Mouse (Mus musculus): ENCODE measurements around the gene Zfand3. TPM values are rescaled to one million over a fixed set of nuclear protein-coding genes. Genes with fewer than 3 reads are reported as not detected.

The Zfand3 gene
- polyA plus RNA-seq, 1 experiment from 2014 or later = 54.9 TPM

DNA sequence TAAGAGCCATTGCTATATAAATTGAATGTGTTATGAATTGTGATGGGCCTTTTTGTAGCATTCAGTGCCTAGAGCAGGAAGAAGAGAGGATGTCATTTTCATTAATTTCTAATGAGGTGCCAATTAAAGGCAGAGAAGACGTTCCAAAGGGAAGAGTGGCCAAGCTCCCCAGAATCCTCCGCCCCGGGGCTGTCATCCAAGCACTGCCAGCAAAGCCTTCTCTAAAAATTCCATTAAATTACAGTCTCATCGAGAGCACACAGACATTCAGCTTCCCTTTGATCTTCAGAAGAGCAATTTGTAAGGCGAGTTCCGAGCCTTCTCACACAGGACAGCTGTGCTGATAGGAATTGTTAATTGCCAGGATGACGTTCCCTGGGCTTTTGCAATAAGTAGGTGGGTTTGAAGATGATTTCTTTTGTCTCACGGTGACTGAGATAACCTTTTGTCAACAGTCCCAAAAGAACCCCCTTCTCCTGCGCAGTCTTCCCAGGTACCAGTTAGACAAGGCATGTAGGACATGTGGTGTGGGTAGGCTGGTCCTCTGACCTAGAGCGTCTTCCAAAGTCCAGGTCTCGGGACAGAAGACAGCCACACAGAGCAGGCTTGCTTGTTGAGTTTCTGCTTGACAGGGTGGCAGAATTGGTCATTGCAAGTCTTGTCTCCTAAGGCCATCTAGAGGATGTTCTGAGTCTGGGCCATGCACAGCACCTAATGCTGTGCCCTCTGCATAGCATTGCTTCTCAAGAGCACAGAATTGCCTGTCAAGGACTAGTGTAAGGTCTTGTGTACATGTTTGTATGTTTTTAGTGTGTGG is 190.3 kb downstream of the Zfand3 start:
- 54% methylated on average over 11 of the region's 11 CpGs for WGBS
- Histone ChIP-seq H3K36me3 (no peaks in the 10 kb centered on the region), H3K9ac (no peak overlapping the region), H3K27ac (replicated peaks) (no peak overlapping the region), H3K4me3 (replicated peaks) (no peak overlapping the region), H3K27me3 (no peaks in the 10 kb centered on the region), H3K4me1 (peaks cover 57% of the 10 kb centered on the region), H3K9me3 (replicated peaks) (no peaks in the 10 kb centered on the region), H3K4me2 (replicated peaks) (no peak overlapping the region)
- no peak for ATAC-seq (ENCODE audit: insufficient number of reproducible peaks, low FRiP score, low TSS enrichment, low read depth)

DNA sequence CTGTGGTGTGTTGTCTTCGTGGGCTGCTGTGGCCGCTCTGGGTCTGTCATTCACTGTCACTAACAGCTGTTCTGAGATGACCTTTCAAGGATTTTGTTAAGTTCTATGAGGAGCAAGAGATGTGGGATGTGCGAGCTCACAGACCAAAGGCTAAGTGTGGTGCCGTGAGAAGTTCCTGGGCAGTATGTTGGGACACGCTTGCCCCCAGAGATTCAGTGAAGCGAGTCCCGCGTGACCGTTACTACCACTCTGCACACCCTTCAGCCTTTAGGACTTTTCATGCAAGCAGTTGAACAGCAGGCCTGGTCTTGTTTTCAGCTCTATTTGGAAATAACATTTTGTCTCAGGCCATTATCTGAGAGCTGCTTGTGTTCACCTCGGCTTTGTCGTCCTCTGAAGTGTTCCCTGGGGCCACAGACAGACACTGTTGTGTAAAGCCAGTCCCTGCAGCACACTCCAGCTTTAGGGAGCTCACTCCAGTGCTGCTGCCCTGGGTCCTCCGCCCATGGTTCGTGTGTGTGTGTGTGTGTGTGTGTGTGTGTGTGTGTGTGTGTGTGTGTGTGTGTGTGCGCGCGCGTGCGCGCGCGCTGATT is 191.2 kb downstream of the Zfand3 start:
- H3K27ac ChIP-seq (replicated peaks) = no peak overlapping the region; the same call in 1 of the 2 replicates
- peaks cover 66% of the 10 kb centered on the region for H3K4me1 ChIP-seq

DNA sequence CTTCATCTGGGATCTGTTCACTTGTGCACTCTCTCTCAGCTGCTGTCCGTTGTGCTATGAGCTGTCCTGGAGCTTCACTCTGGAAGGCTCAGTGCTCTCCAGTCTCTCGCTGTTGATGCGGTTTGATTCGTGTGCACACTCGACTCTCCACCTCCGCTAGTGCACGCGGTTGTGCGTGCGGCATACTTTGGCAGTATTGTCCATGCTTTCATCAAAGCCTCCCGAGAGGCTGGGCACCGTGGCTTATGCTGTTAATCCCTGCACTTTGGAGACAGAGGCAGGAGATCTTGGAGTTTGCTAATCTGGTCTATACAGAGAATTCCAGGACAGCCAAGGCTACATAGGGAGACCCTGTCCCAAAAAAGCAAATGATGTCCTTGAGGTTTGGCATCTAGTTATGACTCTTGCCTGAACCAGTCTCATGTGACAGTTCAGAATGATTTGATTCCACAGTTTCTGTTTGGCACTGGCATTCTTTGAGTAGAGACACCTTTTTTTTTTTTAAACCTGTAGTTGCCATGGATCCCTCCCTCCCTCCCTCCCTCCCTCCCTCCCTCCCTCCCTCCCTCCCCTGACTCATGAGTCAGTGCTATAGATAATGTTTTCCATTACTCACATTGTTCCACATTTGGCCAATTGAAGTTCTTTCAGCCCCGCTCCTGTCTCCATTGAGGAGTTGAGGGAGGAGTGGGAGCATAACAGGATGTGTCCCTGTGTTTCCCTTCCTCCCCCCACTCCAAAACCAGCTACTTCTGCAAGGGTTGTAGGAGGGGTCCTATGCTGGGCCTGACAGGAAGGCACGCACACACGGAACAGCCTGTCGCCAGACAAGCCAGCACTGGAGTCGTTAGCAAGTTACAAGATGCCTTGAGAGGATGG is 192.1 kb downstream of the Zfand3 start:
- Histone ChIP-seq H3K27ac (replicated peaks) (peak overlapping the region; percentile 61; the same call in 1 of the 2 replicates), H3K27me3 (no peaks in the 10 kb centered on the region), H3K4me3 (replicated peaks) (no peak overlapping the region), H3K4me2 (replicated peaks) (no peak overlapping the region), H3K9ac (no peak overlapping the region), H3K9me3 (replicated peaks) (no peaks in the 10 kb centered on the region), H3K36me3 (no peaks in the 10 kb centered on the region), H3K4me1 (peaks cover 71% of the 10 kb centered on the region)
- no peak for ATAC-seq (ENCODE audit: insufficient number of reproducible peaks, low FRiP score, low TSS enrichment, low read depth)
- WGBS = 56% methylated on average over 17 of the region's 17 CpGs

More for the DNA sequence above, 191.2 kb downstream of the Zfand3 start:
- 63% methylated on average over 13 of the region's 21 CpGs for WGBS
- H3K9ac ChIP-seq = no peak overlapping the region
- ATAC-seq (ENCODE audit: insufficient number of reproducible peaks, low FRiP score, low TSS enrichment, low read depth) = no peak
- no peak overlapping the region for H3K4me3 ChIP-seq (replicated peaks)
- no peaks in the 10 kb centered on the region for H3K27me3 ChIP-seq
- no peak overlapping the region for H3K4me2 ChIP-seq (replicated peaks)
- H3K36me3 ChIP-seq = no peaks in the 10 kb centered on the region
- no peaks in the 10 kb centered on the region for H3K9me3 ChIP-seq (replicated peaks)

DNA sequence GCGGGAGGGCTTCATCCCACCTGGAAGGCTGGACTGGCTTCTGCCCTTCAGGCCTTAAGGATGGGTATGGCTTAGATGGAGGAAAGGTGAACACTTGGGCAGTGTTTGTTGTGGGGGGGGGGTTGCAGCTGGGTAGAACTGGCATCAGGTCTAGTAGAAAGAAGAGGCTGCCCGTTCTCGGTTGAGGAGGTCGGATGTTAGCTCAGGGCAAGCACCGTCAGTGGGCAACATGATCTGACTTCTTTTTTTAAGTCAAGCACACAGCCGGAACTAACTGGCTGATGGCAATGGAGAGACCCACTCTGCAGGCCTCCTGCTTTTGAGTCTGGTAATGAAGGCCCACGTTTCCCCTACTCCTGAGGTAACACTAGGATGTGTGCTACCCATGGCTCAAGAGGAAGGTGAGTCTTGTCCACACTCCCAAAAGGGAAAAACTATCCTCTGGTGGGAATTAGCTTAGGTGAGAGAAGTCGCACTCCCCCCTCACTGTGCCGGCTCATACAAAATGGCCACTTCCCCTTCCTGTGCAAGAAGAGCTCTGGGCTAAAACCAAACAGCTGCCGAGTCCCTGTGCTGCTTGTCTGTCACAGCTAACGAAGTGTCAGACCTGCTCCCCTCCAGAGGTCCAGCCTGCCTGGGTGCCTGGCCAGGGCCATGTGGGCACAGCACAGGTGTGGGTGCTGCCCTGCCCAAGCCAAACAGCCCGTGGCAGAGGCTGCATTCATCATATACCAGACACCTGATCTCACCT is 192.9 kb downstream of the Zfand3 start:
- H3K36me3 ChIP-seq = no peaks in the 10 kb centered on the region
- H3K27ac ChIP-seq (replicated peaks) = peak overlapping the region; percentile 61; the same call in 1 of the 2 replicates
- no peak overlapping the region for H3K4me2 ChIP-seq (replicated peaks)
- peaks cover 76% of the 10 kb centered on the region for H3K4me1 ChIP-seq
- 40% methylated on average over 12 of the region's 12 CpGs for WGBS
- H3K4me3 ChIP-seq (replicated peaks) = no peak overlapping the region
- H3K9me3 ChIP-seq (replicated peaks) = no peaks in the 10 kb centered on the region
- ATAC-seq (ENCODE audit: insufficient number of reproducible peaks, low FRiP score, low TSS enrichment, low read depth) = no peak
- H3K9ac ChIP-seq = no peak overlapping the region
- no peaks in the 10 kb centered on the region for H3K27me3 ChIP-seq

DNA sequence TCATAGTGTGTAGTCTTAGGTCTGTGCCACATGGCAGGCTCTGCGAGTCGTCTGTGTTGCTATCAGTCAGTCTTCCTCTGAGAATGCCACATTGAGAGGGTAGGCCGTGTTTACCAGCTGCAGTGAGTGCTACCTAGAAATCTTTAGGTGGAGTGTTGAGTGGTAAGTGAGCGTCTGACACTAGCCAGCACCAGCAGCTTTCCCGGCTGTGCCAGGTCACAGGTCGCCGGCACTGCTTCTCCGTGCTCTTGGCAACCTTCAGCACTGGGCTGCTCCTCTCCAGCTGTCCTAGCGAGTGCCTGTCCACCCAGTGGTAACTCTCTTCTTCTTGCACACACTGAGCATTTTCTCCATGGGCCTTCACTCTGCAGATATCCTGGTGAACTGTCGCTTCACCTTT is 193.9 kb downstream of the Zfand3 start:
- H3K27me3 ChIP-seq = no peaks in the 10 kb centered on the region
- no peak overlapping the region for H3K4me2 ChIP-seq (replicated peaks)
- H3K4me1 ChIP-seq = peaks cover 80% of the 10 kb centered on the region
- H3K9ac ChIP-seq = no peak overlapping the region
- H3K4me3 ChIP-seq (replicated peaks) = no peak overlapping the region
- H3K27ac ChIP-seq (replicated peaks) = no peak overlapping the region; the same call in 1 of the 2 replicates
- H3K9me3 ChIP-seq (replicated peaks) = no peaks in the 10 kb centered on the region
- H3K36me3 ChIP-seq = no peaks in the 10 kb centered on the region
- ATAC-seq (ENCODE audit: insufficient number of reproducible peaks, low FRiP score, low TSS enrichment, low read depth) = no peak
- WGBS = 61% methylated on average over 10 of the region's 10 CpGs

DNA sequence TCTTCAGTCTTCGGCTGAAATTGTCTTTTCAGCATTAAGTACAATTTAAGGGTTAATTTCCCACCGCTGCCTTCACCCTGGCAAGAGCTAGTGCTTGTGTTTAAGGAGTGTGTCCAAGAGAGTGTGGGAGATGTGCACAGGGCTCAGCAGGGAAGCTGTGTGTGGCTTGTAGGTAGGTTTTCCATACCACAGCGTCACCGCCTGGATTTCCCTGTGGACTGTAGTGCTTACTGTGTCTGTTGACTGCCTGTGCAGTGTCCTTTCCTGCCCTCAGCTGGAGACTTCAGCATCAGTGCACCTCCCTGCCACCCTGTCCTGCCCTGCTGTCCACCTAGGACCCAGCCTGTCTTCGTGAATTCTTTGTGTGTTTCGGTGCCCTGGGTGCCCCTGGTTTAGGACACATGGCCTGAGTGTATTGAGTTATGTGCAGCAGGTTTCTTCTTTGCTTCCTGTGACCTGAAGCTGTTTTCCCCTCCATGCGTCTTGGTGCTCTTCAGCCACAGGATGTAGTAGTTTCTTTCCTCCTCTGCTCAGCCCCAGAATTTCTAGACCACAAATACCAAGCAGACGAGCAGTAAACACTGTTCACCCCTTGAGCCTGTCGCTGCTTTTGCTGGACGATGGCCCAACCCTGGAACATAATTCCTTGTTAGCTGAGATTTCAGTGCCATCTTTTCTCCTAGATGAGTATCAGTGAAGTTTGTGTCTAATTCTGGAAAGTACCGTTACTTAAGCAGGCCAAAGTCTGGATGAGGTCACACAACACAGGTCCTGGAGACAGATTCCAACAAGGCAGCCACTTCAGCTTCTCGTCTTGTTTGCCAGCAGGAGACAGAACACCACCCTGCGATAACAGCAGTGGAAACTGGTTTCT is 195.1 kb downstream of the Zfand3 start:
- H3K27ac ChIP-seq (replicated peaks) = peak overlapping the region; percentile 56; the same call in 1 of the 2 replicates
- WGBS = 62% methylated on average over 13 of the region's 13 CpGs

DNA sequence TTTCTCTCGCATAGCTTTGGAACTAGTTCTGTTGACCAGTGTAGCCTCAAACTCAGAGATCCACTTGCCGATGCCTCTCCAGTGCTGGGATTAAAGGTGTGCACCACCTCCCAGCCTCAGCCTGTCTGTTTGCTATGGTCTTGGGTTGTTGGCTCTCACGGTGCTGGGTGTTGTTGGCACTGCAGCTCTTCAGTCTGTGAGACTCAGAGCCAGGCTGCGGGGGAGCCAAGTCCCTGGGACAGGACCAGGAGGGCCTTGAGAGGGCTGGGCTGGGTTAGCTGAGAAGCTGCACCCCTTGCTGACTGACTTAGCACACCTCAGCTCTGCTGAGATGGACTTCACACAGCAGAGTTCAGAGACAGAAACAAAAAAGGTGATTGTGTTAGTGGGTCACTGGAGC is 195.8 kb downstream of the Zfand3 start:
- no peak overlapping the region for H3K4me2 ChIP-seq (replicated peaks)
- no peaks in the 10 kb centered on the region for H3K27me3 ChIP-seq
- no peaks in the 10 kb centered on the region for H3K36me3 ChIP-seq
- no peak overlapping the region for H3K9ac ChIP-seq
- WGBS = 75% methylated on average over 4 of the region's 4 CpGs
- peak overlapping the region; percentile 56; the same call in 1 of the 2 replicates for H3K27ac ChIP-seq (replicated peaks)
- H3K9me3 ChIP-seq (replicated peaks) = no peaks in the 10 kb centered on the region
- no peak overlapping the region for H3K4me3 ChIP-seq (replicated peaks)
- ATAC-seq (ENCODE audit: insufficient number of reproducible peaks, low FRiP score, low TSS enrichment, low read depth) = no peak
- H3K4me1 ChIP-seq = peaks cover 78% of the 10 kb centered on the region

More for the DNA sequence above, 195.1 kb downstream of the Zfand3 start:
- Histone ChIP-seq H3K4me1 (peaks cover 85% of the 10 kb centered on the region), H3K36me3 (no peaks in the 10 kb centered on the region), H3K4me2 (replicated peaks) (no peak overlapping the region), H3K27me3 (no peaks in the 10 kb centered on the region), H3K9ac (no peak overlapping the region), H3K4me3 (replicated peaks) (no peak overlapping the region), H3K9me3 (replicated peaks) (no peaks in the 10 kb centered on the region)
- no peak for ATAC-seq (ENCODE audit: insufficient number of reproducible peaks, low FRiP score, low TSS enrichment, low read depth)

DNA sequence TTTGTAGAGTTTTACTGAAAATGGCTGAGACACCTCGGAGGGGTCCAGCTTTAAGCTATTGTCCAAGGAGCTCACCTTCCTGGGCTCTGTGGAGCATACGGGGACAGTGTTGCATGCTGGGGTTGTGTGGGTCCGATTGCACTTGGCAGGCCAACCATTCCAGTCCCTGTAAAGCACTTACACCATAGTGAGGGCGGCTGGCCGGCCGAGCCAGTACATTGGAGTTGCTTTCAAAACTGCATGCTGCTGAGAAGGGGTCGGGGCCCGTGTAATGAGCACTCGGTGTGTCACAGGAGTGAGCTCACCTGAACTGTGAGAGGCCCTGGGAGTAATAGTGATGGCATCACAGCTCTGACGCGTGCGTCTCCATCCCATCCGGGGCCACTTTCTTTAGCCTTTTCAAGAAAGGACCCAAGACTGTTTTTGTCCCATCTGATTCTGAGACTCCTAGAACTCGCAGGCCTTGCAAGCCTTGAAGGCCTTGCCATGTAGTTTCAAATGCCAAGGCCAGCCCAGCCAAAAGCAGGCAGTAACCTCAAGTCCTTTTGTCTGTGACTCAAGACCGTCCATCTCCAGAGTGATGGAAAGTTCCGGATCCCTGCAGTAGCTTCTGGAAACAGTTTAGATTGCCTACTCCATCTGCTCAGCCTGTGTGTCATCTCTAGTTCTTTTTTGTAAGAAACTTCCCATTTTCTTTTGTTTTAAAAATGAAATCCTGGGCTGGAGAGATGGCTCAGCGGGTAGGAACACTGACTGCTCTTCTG is 200.7 kb downstream of the Zfand3 start:
- WGBS = 90% methylated on average over 17 of the region's 17 CpGs
- H3K36me3 ChIP-seq = peaks cover 18% of the 10 kb centered on the region; the same call in 1 of the 2 replicates
- H3K27me3 ChIP-seq = no peaks in the 10 kb centered on the region
- H3K4me3 ChIP-seq (replicated peaks) = no peak overlapping the region
- peaks cover 56% of the 10 kb centered on the region for H3K4me1 ChIP-seq
- no peak for ATAC-seq (ENCODE audit: insufficient number of reproducible peaks, low FRiP score, low TSS enrichment, low read depth)
- no peak overlapping the region for H3K4me2 ChIP-seq (replicated peaks)
- H3K27ac ChIP-seq (replicated peaks) = no peak overlapping the region
- H3K9ac ChIP-seq = no peak overlapping the region
- no peaks in the 10 kb centered on the region for H3K9me3 ChIP-seq (replicated peaks)

DNA sequence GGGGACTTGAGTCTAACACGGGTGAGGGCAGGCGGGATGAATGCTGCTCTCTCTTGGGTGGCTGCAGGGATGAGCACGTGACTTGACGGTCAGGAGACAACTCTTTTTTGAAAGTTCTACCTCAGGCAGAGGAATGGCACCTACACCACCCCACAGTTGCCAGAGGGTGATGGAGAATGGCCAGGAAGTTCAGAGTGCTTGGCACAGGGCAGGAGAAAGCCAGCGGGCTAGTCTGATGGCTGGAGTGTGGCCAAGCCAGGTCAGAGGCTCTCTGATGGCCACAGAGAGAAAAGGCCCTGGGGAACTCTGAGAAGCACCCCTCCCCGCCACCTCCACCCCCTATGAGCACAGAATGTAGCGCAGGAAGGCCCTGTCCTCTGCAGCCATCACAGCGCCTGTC is 205.7 kb downstream of the Zfand3 start:
- 92% methylated on average over 8 of the region's 8 CpGs for WGBS
- Histone ChIP-seq H3K4me2 (replicated peaks) (no peak overlapping the region), H3K36me3 (peaks cover 39% of the 10 kb centered on the region; the same call in 1 of the 2 replicates)

More for the DNA sequence above, 205.7 kb downstream of the Zfand3 start:
- no peaks in the 10 kb centered on the region for H3K27me3 ChIP-seq
- no peaks in the 10 kb centered on the region for H3K9me3 ChIP-seq (replicated peaks)
- H3K27ac ChIP-seq (replicated peaks) = no peak overlapping the region
- ATAC-seq (ENCODE audit: insufficient number of reproducible peaks, low FRiP score, low TSS enrichment, low read depth) = no peak
- no peak overlapping the region for H3K4me3 ChIP-seq (replicated peaks)
- H3K4me1 ChIP-seq = peaks cover 19% of the 10 kb centered on the region; the same call in 1 of the 2 replicates
- H3K9ac ChIP-seq = no peak overlapping the region
